Mouse (Mus musculus): ENCODE measurements around the gene Arid1a. TPM values are rescaled to one million over a fixed set of nuclear protein-coding genes. Genes with fewer than 3 reads are reported as not detected.

Gene Arid1a
- total RNA-seq (2023): 322 to 337 TPM (median 331 TPM) in 4 replicates

DNA sequence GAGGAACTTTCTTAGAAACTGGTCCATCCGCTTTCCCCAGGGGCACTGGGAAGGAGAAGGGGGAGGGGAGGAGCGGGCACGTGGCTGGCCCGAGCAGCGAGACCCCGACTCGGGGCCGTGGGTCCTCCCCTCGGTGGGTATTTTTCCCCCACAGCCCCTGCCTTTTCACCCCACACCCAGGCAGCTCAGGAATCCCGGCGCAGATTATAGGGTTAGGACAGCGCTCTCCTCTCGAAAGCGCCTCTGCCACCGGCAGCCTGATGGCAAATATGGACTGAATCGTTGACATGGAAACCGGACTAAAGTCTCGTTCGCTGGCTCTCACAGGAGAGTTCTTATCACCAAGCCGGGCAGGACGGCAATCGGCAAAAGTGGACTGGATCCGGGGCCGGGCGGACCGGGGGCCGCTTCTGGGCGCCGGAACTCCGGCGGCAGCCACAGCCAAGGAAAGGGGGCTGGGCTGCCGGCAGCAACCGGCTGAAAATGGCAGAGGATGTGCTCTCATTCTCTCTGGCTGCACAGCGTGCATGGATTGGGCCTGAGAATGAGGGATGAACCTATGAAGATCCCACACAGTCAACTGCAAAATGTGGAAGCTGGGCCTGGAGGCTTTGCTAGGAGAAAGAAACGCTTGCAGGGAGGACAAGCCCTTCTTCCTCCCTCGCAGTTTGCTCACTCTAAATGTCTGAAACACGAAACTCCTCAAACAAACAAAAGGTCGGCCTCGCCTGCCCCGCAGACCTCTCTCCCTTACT, at the start of gene Arid1a:
Gene Arid1a (minus strand): TSS at position 256 of the 755 bp plus-strand sequence.

DNA sequence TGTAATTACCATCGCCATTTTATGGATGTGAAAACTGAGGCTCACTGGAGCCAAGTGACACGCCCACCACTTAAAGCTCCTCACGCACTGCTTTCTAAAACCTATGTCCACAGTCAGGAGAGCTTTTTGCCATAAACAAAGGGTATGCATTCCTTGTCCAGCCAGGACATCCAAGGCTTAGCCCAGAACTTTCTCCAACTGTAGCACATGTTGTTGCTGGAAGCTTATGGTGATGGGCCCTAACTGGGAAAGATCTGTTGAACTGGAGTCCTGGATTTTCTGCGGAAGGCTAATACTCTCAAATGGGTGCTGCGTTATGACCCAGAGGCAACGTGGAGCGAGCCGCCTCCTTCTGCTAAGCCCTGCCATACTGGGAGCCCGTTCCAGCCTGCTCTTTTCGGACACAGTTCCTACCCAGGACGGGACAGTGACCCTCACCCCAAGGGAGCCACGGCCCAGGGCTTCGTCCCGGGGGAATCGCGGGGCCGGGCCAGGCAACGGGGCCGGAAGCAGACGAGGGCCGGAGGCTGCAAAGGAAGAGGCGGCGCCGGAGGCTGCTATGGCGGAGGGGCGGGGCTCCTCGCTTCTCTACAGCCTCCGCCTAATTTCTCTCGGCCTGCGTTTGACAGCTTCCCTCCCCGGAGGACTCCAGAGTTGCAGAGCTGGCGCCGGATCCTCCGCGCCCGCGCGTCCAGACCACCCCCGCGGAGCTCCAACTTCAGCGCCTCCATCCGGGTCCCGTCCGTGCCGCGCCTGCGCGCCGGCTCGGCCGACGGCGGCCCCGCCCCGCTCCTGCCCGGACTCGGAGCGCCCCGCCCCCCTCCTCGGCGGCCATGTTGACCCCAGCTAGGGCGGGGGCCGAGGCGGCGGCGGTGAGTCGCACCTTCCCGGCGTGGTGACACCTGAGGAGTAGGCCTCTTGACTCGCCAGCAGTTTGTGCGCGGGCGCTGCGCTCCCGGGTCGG, 84.4 kb downstream of the Arid1a start, which contains the start of gene Pigv:
Gene Pigv (minus strand): TSS at position 767 of the 964 bp plus-strand sequence.

DNA sequence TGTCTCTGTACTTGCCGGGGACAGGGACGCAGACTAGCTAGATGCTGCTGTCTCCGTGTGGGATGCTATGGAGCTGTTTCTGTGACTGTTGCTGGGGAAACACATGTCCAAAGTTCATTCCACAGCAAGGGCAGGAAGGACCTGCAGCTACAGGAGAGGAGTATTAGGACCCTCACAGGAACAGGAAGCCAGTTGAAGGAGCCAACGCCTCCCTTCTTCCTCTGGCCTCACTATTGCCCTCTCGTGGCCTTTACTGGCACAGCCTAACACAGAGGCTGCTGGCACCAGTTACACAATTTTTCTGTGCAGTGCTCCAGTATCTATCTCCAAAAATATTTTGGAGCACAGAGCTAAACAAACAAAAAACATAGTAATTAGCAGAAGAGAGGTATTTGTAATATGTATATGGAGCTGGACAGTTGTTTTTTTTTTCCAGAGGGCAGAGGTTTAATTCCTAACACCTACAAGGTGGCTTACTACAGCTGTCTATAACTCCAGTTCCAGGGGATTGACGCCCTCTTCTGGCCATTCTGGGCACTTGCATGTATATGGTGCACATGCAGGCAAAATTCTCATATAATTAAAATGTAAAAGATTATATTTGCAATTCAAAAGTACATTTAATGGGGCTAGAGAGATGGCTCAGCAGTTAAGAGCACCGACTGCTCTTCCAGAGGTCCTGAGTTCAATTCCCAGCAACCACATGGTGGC, 106.4 kb downstream of the Arid1a start, which contains the start of gene Zdhhc18:
Gene Zdhhc18 (minus strand): TSS at position 166 of the 711 bp plus-strand sequence.

Other genes starting within 250 kb of the Arid1a start
- gene Kdf1, start 237.8 kb downstream of the Arid1a start, total RNA-seq (2023): 0.24 TPM in 1 of 4 replicates, not detected in the others
- gene Nudc, start 210.8 kb downstream of the Arid1a start, total RNA-seq (2023): 95.5 to 116 TPM (median 105 TPM) in 4 replicates
- not detected in 4 replicates for gene Nr0b2, start 203.4 kb downstream of the Arid1a start, total RNA-seq (2023)
- 29.0 to 32.7 TPM (median 31.2 TPM) in 4 replicates for gene Gpatch3, start 182.0 kb downstream of the Arid1a start, total RNA-seq (2023)
- 22.5 to 27.9 TPM (median 25.7 TPM) in 4 replicates for gene Gpn2, start 172.4 kb downstream of the Arid1a start, total RNA-seq (2023)
- gene Sfn, start 154.6 kb downstream of the Arid1a start, total RNA-seq (2023): 52.4 to 56.8 TPM (median 53.5 TPM) in 4 replicates
- 256 to 275 TPM (median 267 TPM) in 4 replicates for gene Zdhhc18, start 106.6 kb downstream of the Arid1a start, total RNA-seq (2023)
- gene Pigv, start 84.1 kb downstream of the Arid1a start, total RNA-seq (2023): 15.6 to 23.0 TPM (median 22.3 TPM) in 4 replicates
- gene Rps6ka1, start 131.0 kb upstream of the Arid1a start, total RNA-seq (2023): 69.7 to 87.8 TPM (median 78.9 TPM) in 4 replicates
- gene Hmgn2, start 211.9 kb upstream of the Arid1a start, total RNA-seq (2023): 307 to 323 TPM (median 317 TPM) in 4 replicates
- 26.2 to 33.2 TPM (median 31.3 TPM) in 4 replicates for gene Dhdds, start 244.1 kb upstream of the Arid1a start, total RNA-seq (2023)

Measured in B cell, adult 62 days (primary cell).